Mouse (Mus musculus): ENCODE data around the gene Ccdc182.

DNA sequence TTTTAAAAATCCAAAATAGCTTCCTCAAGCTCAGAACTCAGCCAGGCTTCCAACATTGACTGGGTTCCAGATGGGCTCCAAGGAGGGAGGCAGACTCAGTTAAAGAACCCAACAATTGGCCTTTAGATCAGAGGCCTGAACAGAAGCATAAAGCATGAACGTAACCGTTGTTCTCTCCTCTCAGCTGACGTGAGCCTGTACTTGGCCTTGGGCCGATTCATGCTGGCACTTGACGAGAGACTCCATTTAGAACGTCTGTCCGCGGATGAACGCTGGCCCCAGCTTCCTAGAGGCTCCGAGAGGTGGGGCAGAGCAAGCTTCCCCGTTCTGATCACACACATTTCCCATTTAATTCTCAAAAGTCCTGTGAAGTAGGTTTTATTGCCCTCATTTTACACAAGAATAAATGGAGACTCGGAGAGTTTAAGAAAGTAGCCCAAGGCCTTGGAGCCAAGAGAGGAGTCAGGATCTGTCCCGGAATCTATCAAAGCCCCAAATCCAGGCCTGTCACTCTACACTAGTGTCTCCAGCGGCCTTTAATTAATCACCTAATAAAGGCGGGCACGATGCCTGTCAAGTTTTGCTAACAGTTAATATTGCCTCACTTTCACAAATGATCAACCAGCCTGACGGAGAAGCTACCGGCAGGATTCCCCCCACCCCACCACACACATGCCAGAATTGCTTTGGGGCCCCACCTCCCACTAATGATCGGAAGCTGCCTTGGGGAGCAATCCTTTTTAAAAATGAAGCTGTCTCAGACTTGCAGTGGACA lies 17.1 kb upstream of the Ccdc182 start:
- TF ChIP-seq POLR2A (IDR thresholded peaks at IDR 0.05; ENCODE audit: low read depth, low read length), result no peak
- no peak for TF ChIP-seq CTCF (conservative IDR thresholded peaks at IDR 0.05; ENCODE audit: insufficient read depth, insufficient read length, low read depth, low read length)

Data from kidney, adult 2 months (tissue).